Mouse (Mus musculus): ENCODE data around the gene Tm2d3. TPM values are rescaled to one million over a fixed set of nuclear protein-coding genes. Genes with fewer than 3 reads are reported as not detected.

Tm2d3 gene
- polyA plus RNA-seq, 1 experiment: 45.8 TPM

DNA sequence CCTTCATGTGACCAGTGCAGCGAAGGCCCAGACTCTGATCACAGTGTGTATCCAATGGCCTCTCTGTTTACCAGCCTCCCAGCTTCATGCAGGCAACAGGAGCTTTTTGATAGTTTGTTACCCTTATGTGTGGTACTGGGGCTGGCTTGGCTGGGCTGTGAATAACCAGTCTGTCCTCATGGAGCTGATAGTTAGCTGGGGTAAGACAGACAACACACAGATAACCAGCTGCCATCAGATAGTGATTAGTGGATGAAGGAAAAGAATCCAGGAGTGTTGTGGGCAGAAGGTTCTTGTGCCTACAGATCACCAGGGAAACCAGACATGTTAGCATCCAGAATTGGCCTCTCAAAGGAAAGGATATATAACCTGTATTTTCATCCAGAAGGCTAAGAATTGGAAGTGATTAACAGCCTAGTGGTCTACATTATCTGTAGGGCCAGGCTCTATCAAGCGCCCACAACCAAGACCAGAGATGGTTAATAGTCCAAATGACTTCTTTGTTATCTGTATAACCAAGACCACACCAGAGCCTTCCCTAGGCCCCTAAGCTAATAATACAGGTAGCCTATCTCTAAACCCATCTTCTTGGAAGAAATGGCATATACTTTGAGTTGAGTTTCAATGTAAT lies 33.4 kb upstream of the Tm2d3 start:
- Histone ChIP-seq H3K4me3 (ENCODE audit: control insufficient read depth, low read depth, low read length) (no peak overlapping the region), H3K27ac (ENCODE audit: control insufficient read depth, insufficient read depth, low read depth, low read length) (no peak overlapping the region), H3K27me3 (ENCODE audit: control insufficient read depth, insufficient read depth, low read length) (no peaks in the 10 kb centered on the region), H3K36me3 (ENCODE audit: control insufficient read depth, insufficient read depth, low read length) (no peaks in the 10 kb centered on the region), H3K4me1 (ENCODE audit: control insufficient read depth, insufficient read depth, low read length) (no peaks in the 10 kb centered on the region; the same call in 1 of the 2 replicates)
- no peak for TF ChIP-seq CTCF (IDR thresholded peaks at IDR 0.05; ENCODE audit: control insufficient read depth, insufficient read depth, insufficient replicate concordance, low read depth, low read length)
- no peak for TF ChIP-seq POLR2A (IDR thresholded peaks at IDR 0.05; ENCODE audit: control insufficient read depth, low read depth, low read length)

GRCm38 (mm10) chr7:65663225-65663790 lies 27.7 kb upstream of the Tm2d3 start:
- Histone ChIP-seq H3K27ac (ENCODE audit: control insufficient read depth, insufficient read depth, low read depth, low read length) (no peak overlapping the region), H3K4me1 (ENCODE audit: control insufficient read depth, insufficient read depth, low read length) (no peaks in the 10 kb centered on the region), H3K27me3 (ENCODE audit: control insufficient read depth, insufficient read depth, low read length) (no peaks in the 10 kb centered on the region), H3K4me3 (ENCODE audit: control insufficient read depth, low read depth, low read length) (no peak overlapping the region), H3K36me3 (ENCODE audit: control insufficient read depth, insufficient read depth, low read length) (no peaks in the 10 kb centered on the region)
- TF ChIP-seq CTCF (IDR thresholded peaks at IDR 0.05; ENCODE audit: control insufficient read depth, insufficient read depth, insufficient replicate concordance, low read depth, low read length) (no peak), POLR2A (IDR thresholded peaks at IDR 0.05; ENCODE audit: control insufficient read depth, low read depth, low read length) (no peak)

DNA sequence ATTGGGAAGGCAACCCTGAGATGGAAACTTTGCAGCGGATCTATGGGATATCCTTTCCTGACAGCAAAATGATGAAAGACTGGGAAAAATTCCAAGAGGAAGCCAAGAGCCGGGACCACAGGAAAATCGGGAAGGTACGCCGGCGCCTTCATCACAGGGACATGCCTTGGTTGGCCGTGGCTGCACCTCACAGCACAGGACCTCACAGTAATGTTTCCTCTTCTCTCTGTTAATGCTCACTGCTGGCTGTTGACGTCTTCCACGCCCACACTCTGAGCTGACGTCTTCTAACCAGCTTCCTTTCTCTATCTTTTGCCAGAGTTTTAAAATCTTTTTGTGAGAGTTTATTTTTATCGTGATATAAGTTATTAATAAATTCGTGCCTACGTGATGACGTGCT lies 27.1 kb upstream of the Tm2d3 start:
- Histone ChIP-seq H3K4me3 (ENCODE audit: control insufficient read depth, low read depth, low read length) (no peak overlapping the region), H3K36me3 (ENCODE audit: control insufficient read depth, insufficient read depth, low read length) (no peaks in the 10 kb centered on the region), H3K27me3 (ENCODE audit: control insufficient read depth, insufficient read depth, low read length) (no peaks in the 10 kb centered on the region), H3K27ac (ENCODE audit: control insufficient read depth, insufficient read depth, low read depth, low read length) (no peak overlapping the region), H3K4me1 (ENCODE audit: control insufficient read depth, insufficient read depth, low read length) (no peaks in the 10 kb centered on the region)
- no peak for TF ChIP-seq CTCF (IDR thresholded peaks at IDR 0.05; ENCODE audit: control insufficient read depth, insufficient read depth, insufficient replicate concordance, low read depth, low read length)
- no peak for TF ChIP-seq POLR2A (IDR thresholded peaks at IDR 0.05; ENCODE audit: control insufficient read depth, low read depth, low read length)

DNA sequence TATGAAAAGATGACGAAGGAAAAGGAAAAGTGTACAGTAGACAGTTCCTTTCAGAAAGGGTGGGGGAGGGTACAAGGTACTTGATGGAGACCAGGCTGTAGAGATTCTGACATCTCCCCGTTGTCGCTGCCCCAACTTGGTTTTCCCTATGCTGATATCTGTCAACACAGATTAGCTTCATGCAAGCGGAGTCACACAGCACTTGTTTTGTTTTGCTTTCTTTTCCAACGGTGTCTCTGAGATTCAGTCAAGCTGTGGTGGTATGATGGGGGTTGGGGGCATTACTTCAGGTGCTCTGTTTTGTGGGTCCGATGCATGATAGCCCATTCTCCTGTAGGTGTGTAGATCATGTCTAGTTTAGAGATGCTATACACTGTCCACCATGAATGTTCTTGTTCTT lies 23.5 kb upstream of the Tm2d3 start:
- Histone ChIP-seq H3K4me3 (ENCODE audit: control insufficient read depth, low read depth, low read length) (no peak overlapping the region), H3K27me3 (ENCODE audit: control insufficient read depth, insufficient read depth, low read length) (no peaks in the 10 kb centered on the region), H3K27ac (ENCODE audit: control insufficient read depth, insufficient read depth, low read depth, low read length) (no peak overlapping the region), H3K4me1 (ENCODE audit: control insufficient read depth, insufficient read depth, low read length) (no peaks in the 10 kb centered on the region), H3K36me3 (ENCODE audit: control insufficient read depth, insufficient read depth, low read length) (no peaks in the 10 kb centered on the region)
- TF ChIP-seq CTCF (IDR thresholded peaks at IDR 0.05; ENCODE audit: control insufficient read depth, insufficient read depth, insufficient replicate concordance, low read depth, low read length) (no peak), POLR2A (IDR thresholded peaks at IDR 0.05; ENCODE audit: control insufficient read depth, low read depth, low read length) (no peak)

- no peak overlapping the region for H3K4me3 ChIP-seq (ENCODE audit: control insufficient read depth, low read depth, low read length)
- no peak for TF ChIP-seq CTCF (IDR thresholded peaks at IDR 0.05; ENCODE audit: control insufficient read depth, insufficient read depth, insufficient replicate concordance, low read depth, low read length)
- no peak for TF ChIP-seq POLR2A (IDR thresholded peaks at IDR 0.05; ENCODE audit: control insufficient read depth, low read depth, low read length)
- no peaks in the 10 kb centered on the region for H3K36me3 ChIP-seq (ENCODE audit: control insufficient read depth, insufficient read depth, low read length)
- H3K27me3 ChIP-seq (ENCODE audit: control insufficient read depth, insufficient read depth, low read length): no peaks in the 10 kb centered on the region
- H3K27ac ChIP-seq (ENCODE audit: control insufficient read depth, insufficient read depth, low read depth, low read length): no peak overlapping the region
- H3K4me1 ChIP-seq (ENCODE audit: control insufficient read depth, insufficient read depth, low read length): peaks cover 4% of the 10 kb centered on the region
These were observed 12.9 kb upstream of the Tm2d3 start for GRCm38 (mm10) chr7:65678050-65678449.

DNA sequence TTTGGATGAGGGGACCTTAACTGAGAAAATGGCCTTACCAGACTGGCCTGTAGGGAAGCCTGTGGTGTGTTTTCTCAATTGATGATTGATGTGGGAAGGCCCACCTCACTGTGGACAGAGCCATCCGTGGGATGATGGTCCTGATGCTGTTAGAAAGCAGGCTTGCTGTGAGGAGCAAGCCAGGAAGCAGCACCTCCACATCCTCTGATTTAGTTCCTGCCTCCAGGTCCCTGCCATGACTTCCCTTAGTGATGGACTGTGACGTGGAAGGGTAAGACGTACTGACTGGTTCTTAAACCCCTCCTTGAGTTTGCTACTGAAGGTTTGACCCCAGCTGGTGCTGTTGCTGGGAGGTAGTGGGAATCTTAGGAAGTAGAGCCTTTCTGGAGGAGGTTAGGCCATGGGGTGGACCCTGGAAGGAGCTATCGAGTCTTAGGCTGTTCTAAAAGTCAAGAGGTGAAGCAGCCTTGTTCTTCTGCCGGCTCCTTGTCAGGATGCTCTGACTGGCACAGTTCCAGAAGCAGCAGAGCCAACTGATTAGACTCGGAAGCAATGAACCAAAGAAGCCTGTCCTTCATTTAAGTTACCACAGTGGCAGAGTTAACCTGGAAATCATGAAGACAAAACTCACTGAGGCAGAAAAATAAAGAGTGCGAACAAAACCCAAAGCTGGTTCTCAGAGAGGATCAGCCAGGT lies 11.9 kb upstream of the Tm2d3 start:
- peaks cover 4% of the 10 kb centered on the region for H3K4me1 ChIP-seq (ENCODE audit: control insufficient read depth, insufficient read depth, low read length)
- no peaks in the 10 kb centered on the region for H3K36me3 ChIP-seq (ENCODE audit: control insufficient read depth, insufficient read depth, low read length)
- H3K4me3 ChIP-seq (ENCODE audit: control insufficient read depth, low read depth, low read length): no peak overlapping the region
- H3K27me3 ChIP-seq (ENCODE audit: control insufficient read depth, insufficient read depth, low read length): no peaks in the 10 kb centered on the region
- TF ChIP-seq CTCF (IDR thresholded peaks at IDR 0.05; ENCODE audit: control insufficient read depth, insufficient read depth, insufficient replicate concordance, low read depth, low read length): no peak
- no peak for TF ChIP-seq POLR2A (IDR thresholded peaks at IDR 0.05; ENCODE audit: control insufficient read depth, low read depth, low read length)
- no peak overlapping the region for H3K27ac ChIP-seq (ENCODE audit: control insufficient read depth, insufficient read depth, low read depth, low read length)

- TF ChIP-seq CTCF (IDR thresholded peaks at IDR 0.05; ENCODE audit: control insufficient read depth, insufficient read depth, insufficient replicate concordance, low read depth, low read length): no peak
- TF ChIP-seq POLR2A (IDR thresholded peaks at IDR 0.05; ENCODE audit: control insufficient read depth, low read depth, low read length): no peak
- H3K27me3 ChIP-seq (ENCODE audit: control insufficient read depth, insufficient read depth, low read length): no peaks in the 10 kb centered on the region
These were observed 9.8 kb upstream of the Tm2d3 start for GRCm38 (mm10) chr7:65681166-65681565.

More at GRCm38 (mm10) chr7:65681166-65681565, 9.8 kb upstream of the Tm2d3 start:
- Histone ChIP-seq H3K4me3 (ENCODE audit: control insufficient read depth, low read depth, low read length) (no peak overlapping the region), H3K27ac (ENCODE audit: control insufficient read depth, insufficient read depth, low read depth, low read length) (no peak overlapping the region), H3K4me1 (ENCODE audit: control insufficient read depth, insufficient read depth, low read length) (peaks cover 4% of the 10 kb centered on the region), H3K36me3 (ENCODE audit: control insufficient read depth, insufficient read depth, low read length) (no peaks in the 10 kb centered on the region)

Measured in testis, adult 2 months (tissue).